ENCODE assay signal across 22 mouse cellular contexts in the genomic region with DNA sequence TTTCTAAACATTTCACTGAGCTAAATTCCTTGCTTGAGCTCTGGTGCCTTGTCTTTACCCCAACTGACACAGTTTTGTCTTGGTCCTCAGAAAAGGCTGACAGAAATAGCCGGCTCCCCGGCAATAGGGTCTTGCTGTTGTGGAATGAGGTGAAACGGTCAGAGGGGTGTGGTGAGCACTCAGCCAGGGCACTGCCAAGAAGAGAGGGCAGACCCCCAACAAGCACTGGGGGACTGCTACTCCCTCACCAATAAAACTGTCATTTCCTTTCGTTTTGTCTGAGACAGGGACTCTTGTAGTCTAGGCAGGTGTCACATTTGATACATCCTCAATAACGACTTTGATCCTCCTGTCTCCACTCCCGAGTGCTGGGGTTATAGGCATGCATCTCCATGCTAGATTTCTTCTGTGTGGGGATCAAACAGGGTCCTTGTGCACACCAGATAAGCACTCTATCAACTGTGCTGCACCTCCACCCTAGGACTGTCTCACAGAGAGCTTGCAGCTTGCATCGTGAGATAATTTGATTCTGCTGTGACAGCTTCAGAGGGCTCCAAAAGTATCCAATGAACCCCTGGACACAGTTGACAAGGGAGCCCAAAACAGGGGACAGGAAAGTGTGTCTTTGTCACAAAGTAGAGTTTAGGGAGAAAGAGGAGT. TPM values are rescaled to one million over a fixed set of nuclear protein-coding genes. Genes with fewer than 3 reads are reported as not detected.
DNase-seq lines count a peak whose midpoint lies in the region; ATAC-seq and TF ChIP-seq lines count a peak whose summit lies in the region.
"Had no signal": no experiment of that assay in that cellular context is flagged by ENCODE, and none has a peak within 500 bp of the region (broad histone marks: within the 10 kb centered on the region; RNA-seq: fewer than 3 reads in every experiment).

No protein-coding gene starts in this region.

- no peaks in the 10 kb centered on the region for H3K4me1 ChIP-seq in stomach, embryonic 15.5 days
- H3K4me1 ChIP-seq in stomach, postnatal 0 days (replicated peaks; ENCODE audit: control insufficient read depth, insufficient read depth): no peaks in the 10 kb centered on the region
- peaks cover 49% of the 10 kb centered on the region for H3K4me1 ChIP-seq in liver, embryonic 13.5 days (replicated peaks)
- no peaks in the 10 kb centered on the region for H3K4me1 ChIP-seq in intestine, embryonic 16.5 days (ENCODE audit: control insufficient read depth, insufficient read depth, low read length)
- H3K4me1 ChIP-seq: intestine, embryonic 15.5 days had no signal

- H3K36me3 ChIP-seq in stomach, embryonic 15.5 days: no peaks in the 10 kb centered on the region
- no peaks in the 10 kb centered on the region for H3K36me3 ChIP-seq in stomach, postnatal 0 days (ENCODE audit: control insufficient read depth, insufficient read depth, low read length)
- no peaks in the 10 kb centered on the region for H3K36me3 ChIP-seq in liver, embryonic 13.5 days
- no peaks in the 10 kb centered on the region for H3K36me3 ChIP-seq in intestine, embryonic 16.5 days (ENCODE audit: control insufficient read depth, insufficient read depth, low read length)
- H3K36me3 ChIP-seq: embryonic facial prominence, embryonic 10.5 days; heart, embryonic 12.5 days; intestine, embryonic 15.5 days; neural tube, embryonic 15.5 days had no signal

- no peak overlapping the region for H3K4me3 ChIP-seq in stomach, embryonic 15.5 days (replicated peaks)
- H3K4me3 ChIP-seq in stomach, postnatal 0 days (ENCODE audit: low read depth, low read length): no peak overlapping the region
- H3K4me3 ChIP-seq in liver, embryonic 13.5 days (replicated peaks): peak overlapping the region; percentile 30
- no peak overlapping the region for H3K4me3 ChIP-seq in intestine, embryonic 16.5 days (ENCODE audit: low read length)
- H3K4me3 ChIP-seq: embryonic facial prominence, embryonic 10.5 days; heart, embryonic 12.5 days; intestine, embryonic 15.5 days; layer of hippocampus, adult 2 months; neural tube, embryonic 15.5 days had no signal

- H3K4me2 ChIP-seq in stomach, embryonic 15.5 days: no peak overlapping the region
- no peak overlapping the region for H3K4me2 ChIP-seq in stomach, postnatal 0 days (replicated peaks; ENCODE audit: low read depth)
- peak overlapping the region; percentile 58 for H3K4me2 ChIP-seq in liver, embryonic 13.5 days
- no peak overlapping the region for H3K4me2 ChIP-seq in intestine, embryonic 16.5 days (ENCODE audit: low read depth, low read length)
- H3K4me2 ChIP-seq: heart, embryonic 12.5 days; hindbrain, embryonic 14.5 days; intestine, embryonic 15.5 days; neural tube, embryonic 15.5 days had no signal

- peak; percentile 86; the same call in 1 of the 2 replicates for ATAC-seq in stomach, embryonic 15.5 days (ENCODE audit: insufficient read depth, low FRiP score, low read depth)
- ATAC-seq in stomach, postnatal 0 days (ENCODE audit: low FRiP score, low TSS enrichment): no peak
- ATAC-seq in common myeloid progenitor, adult 5-6 weeks (replicated peaks; ENCODE audit: low read depth, poor library complexity, severe bottlenecking): peak; percentile 68
- ATAC-seq in liver, embryonic 13.5 days (ENCODE audit: low read depth): peak; percentile 97
- peak; percentile 96 for ATAC-seq in megakaryocyte-erythroid progenitor cell, adult 5-6 weeks (replicated peaks; ENCODE audit: low FRiP score, low TSS enrichment, poor library complexity, severe bottlenecking)
- no peak; the same call in 1 of the 2 replicates for ATAC-seq in intestine, embryonic 16.5 days
- ATAC-seq: forebrain, embryonic 16.5 days; intestine, embryonic 15.5 days; midbrain, embryonic 16.5 days; Patski had no signal

- 26% methylated on average over 7 of the region's 7 CpGs for WGBS in stomach, embryonic 15.5 days
- 28% methylated on average over 7 of the region's 7 CpGs for WGBS in stomach, postnatal 0 days
- 8% methylated on average over 7 of the region's 7 CpGs for WGBS in liver, embryonic 13.5 days (ENCODE audit: insufficient replicate concordance)
- 29% methylated on average over 7 of the region's 7 CpGs for WGBS in intestine, embryonic 16.5 days

- peaks cover 7% of the 10 kb centered on the region; the same call in 1 of the 2 replicates for H3K27me3 ChIP-seq in stomach, embryonic 15.5 days (replicated peaks)
- no peaks in the 10 kb centered on the region for H3K27me3 ChIP-seq in stomach, postnatal 0 days (ENCODE audit: control insufficient read depth, insufficient read depth, low read length)
- H3K27me3 ChIP-seq in liver, embryonic 13.5 days: peaks cover 13% of the 10 kb centered on the region
- H3K27me3 ChIP-seq in intestine, embryonic 16.5 days (replicated peaks; ENCODE audit: control insufficient read depth, insufficient read depth, low read length): peaks cover 2% of the 10 kb centered on the region; the same call in 1 of the 2 replicates
- H3K27me3 ChIP-seq: intestine, embryonic 15.5 days; neural tube, embryonic 15.5 days had no signal

- H3K9me3 ChIP-seq in stomach, embryonic 15.5 days: no peaks in the 10 kb centered on the region
- H3K9me3 ChIP-seq in stomach, postnatal 0 days (ENCODE audit: control insufficient read depth, low read length): no peaks in the 10 kb centered on the region
- no peaks in the 10 kb centered on the region for H3K9me3 ChIP-seq in liver, embryonic 13.5 days (replicated peaks)
- no peaks in the 10 kb centered on the region for H3K9me3 ChIP-seq in intestine, embryonic 16.5 days (ENCODE audit: control insufficient read depth, low read length)
- H3K9me3 ChIP-seq: embryonic facial prominence, embryonic 10.5 days; heart, embryonic 12.5 days; intestine, embryonic 15.5 days; neural tube, embryonic 15.5 days had no signal

- no peak for TF ChIP-seq CTCF in stomach, postnatal 0 days (IDR thresholded peaks at IDR 0.05; ENCODE audit: low read depth)

- no peak for TF ChIP-seq EP300 in stomach, postnatal 0 days (optimal IDR thresholded peaks at IDR 0.05)

- no peak overlapping the region for H3K27ac ChIP-seq in stomach, embryonic 15.5 days
- no peak overlapping the region for H3K27ac ChIP-seq in stomach, postnatal 0 days (replicated peaks)
- H3K27ac ChIP-seq in liver, embryonic 13.5 days: peak overlapping the region; percentile 80
- H3K27ac ChIP-seq in intestine, embryonic 16.5 days (ENCODE audit: low read length): no peak overlapping the region
- H3K27ac ChIP-seq: embryonic facial prominence, embryonic 10.5 days; hindbrain, embryonic 14.5 days; intestine, embryonic 15.5 days; layer of hippocampus, adult 2 months; neural tube, embryonic 15.5 days had no signal

- no peak overlapping the region for H3K9ac ChIP-seq in stomach, embryonic 15.5 days
- no peak overlapping the region for H3K9ac ChIP-seq in stomach, postnatal 0 days (ENCODE audit: low read length)
- 0 out of 2 replicates have a peak overlapping the region, but pooled peaks have one; percentile 19 for H3K9ac ChIP-seq in liver, embryonic 13.5 days
- no peak overlapping the region for H3K9ac ChIP-seq in intestine, embryonic 16.5 days (ENCODE audit: low read depth, low read length)
- H3K9ac ChIP-seq: heart, embryonic 12.5 days; hindbrain, embryonic 14.5 days; intestine, embryonic 15.5 days; neural tube, embryonic 15.5 days had no signal

- no peak for DNase-seq in stomach, postnatal 0 days (ENCODE audit: low spot score)
- peak; percentile 77 for DNase-seq in liver, embryonic 13.5 days
- DNase-seq in lung, postnatal 25 days (ENCODE audit: low spot score): no peak
- DNase-seq in kidney, postnatal 14 days: no peak
- DNase-seq: adrenal gland, adult 8-10 months; cerebellum, adult 18-20 months; cerebellum, postnatal 36 days; right cerebral cortex, postnatal 25 days; thymus, postnatal 4 days had no signal

RNA-seq across cellular contexts. Expression of gene Rims3, which starts 10.1 kb away (rescaled TPM):
- polyA plus RNA-seq in stomach, embryonic 15.5 days (2015; fragmentation: Nextera tagmentation; extraction: Ambion mirVana): 1.3 and 1.5 TPM in 2 replicates
- 0.70 and 0.92 TPM in 2 replicates for polyA plus RNA-seq in stomach, postnatal 0 days (2015; fragmentation: Nextera tagmentation; extraction: Ambion mirVana)
- total RNA-seq in common myeloid progenitor, adult 5-6 weeks (2017): 0.05 and 0.19 TPM in 2 replicates
- 0.16 and 0.19 TPM in 2 replicates for polyA plus RNA-seq in liver, embryonic 13.5 days (2015; fragmentation: Nextera tagmentation; extraction: Ambion mirVana)
- total RNA-seq in megakaryocyte-erythroid progenitor cell, adult 5-6 weeks (2014; fragmentation: Nextera tagmentation): not detected in 2 replicates
- not detected in 2 replicates for total RNA-seq in megakaryocyte-erythroid progenitor cell, adult 5-6 weeks (2017)
- polyA plus RNA-seq in intestine, embryonic 16.5 days (2015; fragmentation: Nextera tagmentation; extraction: Ambion mirVana): 0.82 and 0.88 TPM in 2 replicates
- polyA plus RNA-seq: Patski had no signal

RNA-seq across cellular contexts. Expression of gene Nfyc, which starts 13.2 kb away (rescaled TPM):
- polyA plus RNA-seq in stomach, embryonic 15.5 days (2015; fragmentation: Nextera tagmentation; extraction: Ambion mirVana): 76.4 and 88.0 TPM in 2 replicates
- 44.8 and 47.6 TPM in 2 replicates for polyA plus RNA-seq in stomach, postnatal 0 days (2015; fragmentation: Nextera tagmentation; extraction: Ambion mirVana)
- total RNA-seq in common myeloid progenitor, adult 5-6 weeks (2017): 51.2 and 73.2 TPM in 2 replicates
- 54.1 and 60.4 TPM in 2 replicates for polyA plus RNA-seq in liver, embryonic 13.5 days (2015; fragmentation: Nextera tagmentation; extraction: Ambion mirVana)
- 66.1 and 69.9 TPM in 2 replicates for total RNA-seq in megakaryocyte-erythroid progenitor cell, adult 5-6 weeks (2014; fragmentation: Nextera tagmentation)
- 39.0 and 74.5 TPM in 2 replicates for total RNA-seq in megakaryocyte-erythroid progenitor cell, adult 5-6 weeks (2017)
- 82.0 and 85.8 TPM in 2 replicates for polyA plus RNA-seq in intestine, embryonic 16.5 days (2015; fragmentation: Nextera tagmentation; extraction: Ambion mirVana)

Comparison
In these comparisons a context has a peak if more than half of its experiments do, and no peak if none do; other contexts are left out.
1. ATAC-seq: peak in stomach, embryonic 15.5 days (single experiment), common myeloid progenitor, adult 5-6 weeks (single experiment), liver, embryonic 13.5 days (single experiment) and megakaryocyte-erythroid progenitor cell, adult 5-6 weeks (single experiment); none in stomach, postnatal 0 days (single experiment) and intestine, embryonic 16.5 days (single experiment).